Mouse (Mus musculus): Measurements from ENCODE around the gene Nxn. TPM values are rescaled to one million over a fixed set of nuclear protein-coding genes. Genes with fewer than 3 reads are reported as not detected.

Gene Nxn
- total and polyA plus RNA-seq, 2 experiments from 2014 or later: 12.7 to 22.1 TPM

DNA sequence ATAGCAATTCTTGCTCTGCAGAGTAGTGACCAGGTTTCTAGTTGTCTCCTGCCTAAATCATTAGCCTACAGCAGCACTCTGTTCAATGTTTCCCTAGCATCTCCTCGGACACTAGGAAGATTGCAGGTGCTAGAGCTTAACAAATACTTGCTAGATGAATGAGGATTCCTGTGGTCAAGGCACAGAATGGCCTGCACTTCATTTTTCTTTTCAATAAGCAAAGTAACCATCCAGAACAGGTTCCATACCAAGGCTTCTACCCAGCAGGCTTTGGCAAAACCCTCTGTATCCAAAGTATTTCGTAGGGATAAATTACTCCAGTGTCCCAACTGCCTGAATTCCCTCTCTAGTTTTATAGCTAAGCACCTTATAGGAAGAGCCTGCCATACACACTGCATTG, 81.0 kb downstream of the Nxn start:
- Histone ChIP-seq H3K9me3 (ENCODE audit: low read length) (no peaks in the 10 kb centered on the region), H3K27me3 (ENCODE audit: insufficient read depth, low read length) (no peaks in the 10 kb centered on the region), H3K4me3 (ENCODE audit: low read depth, low read length) (no peak overlapping the region), H3K4me2 (ENCODE audit: low read depth) (no peak overlapping the region), H3K9ac (no peak overlapping the region), H3K36me3 (ENCODE audit: insufficient read depth) (no peaks in the 10 kb centered on the region), H3K27ac (ENCODE audit: low read depth, low read length) (no peak overlapping the region), H3K4me1 (ENCODE audit: insufficient read depth) (no peaks in the 10 kb centered on the region)
- no peak for ATAC-seq
- 73% methylated on average over 2 of the region's 2 CpGs for WGBS
- DNase-seq: no peak
- TF ChIP-seq CTCF (IDR thresholded peaks at IDR 0.05; ENCODE audit: low read depth): no peak

DNA sequence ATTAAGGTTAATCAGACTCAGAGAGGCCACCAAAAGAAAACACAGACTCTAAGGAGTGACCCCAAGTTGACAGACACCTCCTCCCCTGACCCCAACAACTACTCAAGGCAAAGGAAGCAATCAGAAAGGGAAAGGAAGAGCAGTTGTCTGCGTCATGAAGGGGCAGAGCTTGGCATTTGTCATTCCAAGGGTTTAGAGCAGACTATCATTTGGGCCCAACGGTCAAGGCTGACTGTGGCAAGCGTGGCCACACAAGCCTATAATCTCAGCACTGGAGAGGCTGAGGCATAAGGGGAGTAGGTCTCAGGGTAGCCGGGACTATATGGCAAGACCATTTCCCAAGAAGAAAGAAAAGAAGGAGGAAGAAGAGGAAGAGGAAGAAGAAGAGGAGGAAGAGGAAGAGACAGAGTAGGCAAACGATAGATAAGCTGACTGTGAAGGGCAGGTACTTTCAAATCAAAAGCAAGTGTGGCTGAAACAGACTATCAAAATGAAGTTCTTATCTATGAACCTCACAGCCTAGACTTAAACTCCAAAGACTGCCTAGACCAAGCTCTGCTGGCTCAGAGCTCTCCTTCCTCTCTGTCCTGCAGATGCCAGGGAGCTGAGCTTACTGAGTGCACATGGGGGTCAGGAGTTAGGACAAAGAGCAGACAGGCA, 83.0 kb downstream of the Nxn start:
- Histone ChIP-seq H3K4me1 (ENCODE audit: insufficient read depth) (no peaks in the 10 kb centered on the region), H3K4me2 (ENCODE audit: low read depth) (no peak overlapping the region), H3K27ac (ENCODE audit: low read depth, low read length) (no peak overlapping the region), H3K9me3 (ENCODE audit: low read length) (no peaks in the 10 kb centered on the region), H3K9ac (no peak overlapping the region), H3K36me3 (ENCODE audit: insufficient read depth) (no peaks in the 10 kb centered on the region), H3K27me3 (ENCODE audit: insufficient read depth, low read length) (no peaks in the 10 kb centered on the region), H3K4me3 (ENCODE audit: low read depth, low read length) (no peak overlapping the region)
- 93% methylated on average over 5 of the region's 5 CpGs for WGBS
- TF ChIP-seq CTCF (IDR thresholded peaks at IDR 0.05; ENCODE audit: low read depth): no peak
- DNase-seq (no peak), ATAC-seq (no peak)

GRCm38 (mm10) chr11:76314741-76315140, 84.2 kb downstream of the Nxn start:
- H3K4me1 ChIP-seq (ENCODE audit: insufficient read depth): no peaks in the 10 kb centered on the region
- no peaks in the 10 kb centered on the region for H3K27me3 ChIP-seq (ENCODE audit: insufficient read depth, low read length)
- no peak overlapping the region for H3K9ac ChIP-seq
- WGBS: 76% methylated on average over 4 of the region's 4 CpGs
- ATAC-seq: no peak
- TF ChIP-seq CTCF (IDR thresholded peaks at IDR 0.05; ENCODE audit: low read depth): no peak
- DNase-seq: no peak
- no peaks in the 10 kb centered on the region for H3K36me3 ChIP-seq (ENCODE audit: insufficient read depth)
- H3K4me3 ChIP-seq (ENCODE audit: low read depth, low read length): no peak overlapping the region
- no peak overlapping the region for H3K4me2 ChIP-seq (ENCODE audit: low read depth)
- no peaks in the 10 kb centered on the region for H3K9me3 ChIP-seq (ENCODE audit: low read length)
- H3K27ac ChIP-seq (ENCODE audit: low read depth, low read length): no peak overlapping the region

DNA sequence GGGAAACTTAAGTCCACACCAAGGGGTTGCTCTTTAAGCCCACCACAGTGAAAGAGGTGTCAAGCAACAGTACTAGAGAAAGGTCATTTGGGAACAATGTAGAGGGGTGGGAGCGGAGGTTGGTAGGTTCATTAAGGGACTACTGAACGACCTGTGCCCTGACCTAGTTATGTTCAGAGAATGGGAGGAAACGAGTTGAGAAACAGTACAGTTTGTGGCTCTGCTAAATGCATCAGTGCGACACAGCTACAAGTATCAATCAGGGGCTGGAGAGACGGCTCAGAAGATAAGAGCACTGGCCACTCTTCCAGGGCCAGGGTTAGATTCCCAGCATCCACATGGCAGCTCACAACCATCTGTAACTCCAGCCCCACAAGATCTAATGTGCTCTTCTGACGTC, 84.8 kb downstream of the Nxn start:
- WGBS: 72% methylated on average over 6 of the region's 6 CpGs
- Histone ChIP-seq H3K4me1 (ENCODE audit: insufficient read depth) (no peaks in the 10 kb centered on the region), H3K9me3 (ENCODE audit: low read length) (no peaks in the 10 kb centered on the region), H3K4me2 (ENCODE audit: low read depth) (no peak overlapping the region), H3K27me3 (ENCODE audit: insufficient read depth, low read length) (no peaks in the 10 kb centered on the region), H3K27ac (ENCODE audit: low read depth, low read length) (no peak overlapping the region), H3K9ac (no peak overlapping the region), H3K4me3 (ENCODE audit: low read depth, low read length) (no peak overlapping the region), H3K36me3 (ENCODE audit: insufficient read depth) (no peaks in the 10 kb centered on the region)
- ATAC-seq: no peak
- TF ChIP-seq CTCF (IDR thresholded peaks at IDR 0.05; ENCODE audit: low read depth): no peak
- no peak for DNase-seq

DNA sequence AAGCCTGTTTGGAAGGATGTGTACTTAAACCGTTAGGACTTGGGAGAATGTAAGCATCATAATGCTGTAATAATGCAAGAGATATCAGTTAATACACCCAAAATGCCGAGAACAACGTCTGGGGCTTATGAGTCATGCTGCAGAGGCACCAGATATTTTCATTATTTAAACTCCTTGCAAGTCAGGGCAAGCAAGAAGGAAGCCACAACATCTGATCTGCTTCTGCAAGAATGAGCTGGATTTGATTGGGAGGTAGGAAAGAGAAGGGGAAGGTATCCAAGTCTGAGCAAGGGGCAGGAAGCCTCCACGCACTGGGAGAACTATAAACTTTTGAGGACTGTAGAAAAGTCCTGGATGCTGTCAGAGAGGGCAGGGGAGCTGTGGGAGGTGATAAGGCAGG, 86.1 kb downstream of the Nxn start:
- 72% methylated on average over 4 of the region's 4 CpGs for WGBS
- TF ChIP-seq CTCF (IDR thresholded peaks at IDR 0.05; ENCODE audit: low read depth): no peak
- Histone ChIP-seq H3K4me1 (ENCODE audit: insufficient read depth) (no peaks in the 10 kb centered on the region), H3K36me3 (ENCODE audit: insufficient read depth) (no peaks in the 10 kb centered on the region), H3K27me3 (ENCODE audit: insufficient read depth, low read length) (no peaks in the 10 kb centered on the region), H3K4me3 (ENCODE audit: low read depth, low read length) (no peak overlapping the region), H3K9ac (no peak overlapping the region), H3K27ac (ENCODE audit: low read depth, low read length) (no peak overlapping the region), H3K4me2 (ENCODE audit: low read depth) (no peak overlapping the region), H3K9me3 (ENCODE audit: low read length) (no peaks in the 10 kb centered on the region)
- ATAC-seq (no peak), DNase-seq (no peak)

DNA sequence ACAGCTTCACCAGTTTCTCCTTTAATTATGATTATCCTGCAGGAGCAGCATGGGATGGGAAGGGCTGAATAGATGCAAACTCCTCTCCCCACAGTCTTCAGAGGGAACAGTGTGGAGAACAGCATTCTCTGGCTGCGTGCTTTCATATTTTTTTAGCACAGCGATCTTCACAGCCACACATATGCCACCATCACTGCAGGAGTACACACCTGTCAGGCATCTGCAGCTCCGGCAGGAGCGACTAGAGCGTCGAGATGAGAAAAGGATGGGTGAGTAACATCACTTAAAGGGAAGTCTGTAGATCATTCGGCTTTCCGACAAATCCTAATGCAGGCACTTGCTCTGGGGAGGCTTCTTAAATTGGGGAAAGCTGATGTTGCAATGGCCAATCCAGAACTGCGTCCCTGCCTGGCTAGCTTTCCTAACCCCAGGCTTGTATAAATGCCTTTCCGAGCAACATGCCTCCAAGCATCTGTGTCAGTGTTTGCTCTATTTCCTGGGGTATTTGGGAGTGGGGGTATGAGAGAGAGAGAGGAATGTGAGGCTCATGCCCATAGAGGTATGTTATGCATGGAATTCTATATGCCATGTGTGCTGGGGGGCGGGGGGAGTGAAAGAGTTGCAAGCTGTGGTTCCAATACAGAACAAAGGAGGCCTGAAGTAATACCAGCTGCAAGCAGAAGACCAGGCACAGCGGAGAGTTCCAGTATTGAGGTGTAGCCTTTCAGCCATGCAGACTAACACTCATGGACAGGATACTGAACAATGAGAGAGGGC, 87.5 kb downstream of the Nxn start:
- Histone ChIP-seq H3K9ac (no peak overlapping the region), H3K4me2 (ENCODE audit: low read depth) (no peak overlapping the region), H3K4me1 (ENCODE audit: insufficient read depth) (no peaks in the 10 kb centered on the region), H3K27me3 (ENCODE audit: insufficient read depth, low read length) (no peaks in the 10 kb centered on the region), H3K4me3 (ENCODE audit: low read depth, low read length) (no peak overlapping the region), H3K36me3 (ENCODE audit: insufficient read depth) (no peaks in the 10 kb centered on the region), H3K9me3 (ENCODE audit: low read length) (no peaks in the 10 kb centered on the region), H3K27ac (ENCODE audit: low read depth, low read length) (no peak overlapping the region)
- no peak for DNase-seq
- ATAC-seq: no peak
- no peak for TF ChIP-seq CTCF (IDR thresholded peaks at IDR 0.05; ENCODE audit: low read depth)
- 66% methylated on average over 12 of the region's 12 CpGs for WGBS

DNA sequence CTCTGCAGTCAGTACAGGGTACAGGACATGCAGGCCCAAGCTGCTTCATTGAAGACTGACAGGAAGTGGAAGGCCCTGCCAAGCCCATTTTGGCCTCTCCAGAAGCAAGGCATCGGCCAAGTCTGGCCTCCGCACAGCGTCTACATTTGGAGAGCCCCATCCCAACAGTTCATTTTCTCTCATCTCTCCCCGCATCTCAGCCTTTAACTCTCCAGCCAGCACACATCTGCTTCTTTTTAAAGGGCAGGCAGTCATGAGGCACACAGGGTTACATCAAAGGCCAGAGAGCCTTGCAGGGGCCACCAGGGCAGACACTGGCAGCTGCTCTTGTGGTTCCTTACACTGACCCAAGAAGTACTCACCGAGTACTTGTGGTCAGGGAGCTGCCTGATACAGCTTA, 89.1 kb downstream of the Nxn start:
- 69% methylated on average over 5 of the region's 5 CpGs for WGBS
- no peak for TF ChIP-seq CTCF (IDR thresholded peaks at IDR 0.05; ENCODE audit: low read depth)
- no peak overlapping the region for H3K4me3 ChIP-seq (ENCODE audit: low read depth, low read length)

More for the DNA sequence above, 89.1 kb downstream of the Nxn start:
- Histone ChIP-seq H3K4me1 (ENCODE audit: insufficient read depth) (no peaks in the 10 kb centered on the region), H3K27me3 (ENCODE audit: insufficient read depth, low read length) (no peaks in the 10 kb centered on the region), H3K9ac (no peak overlapping the region), H3K9me3 (ENCODE audit: low read length) (no peaks in the 10 kb centered on the region), H3K4me2 (ENCODE audit: low read depth) (no peak overlapping the region), H3K27ac (ENCODE audit: low read depth, low read length) (no peak overlapping the region), H3K36me3 (ENCODE audit: insufficient read depth) (no peaks in the 10 kb centered on the region)
- ATAC-seq (no peak), DNase-seq (no peak)

Measured in forebrain, postnatal 0 days (tissue).